Mouse (Mus musculus): ENCODE measurements around the gene Sh3bp1. TPM values are rescaled to one million over a fixed set of nuclear protein-coding genes. Genes with fewer than 3 reads are reported as not detected.

Sh3bp1 gene
- 58.0 and 64.8 TPM in 2 replicates for polyA plus RNA-seq (2012; rRNA removed; ENCODE audit: low replicate concordance)

GRCm38 (mm10) chr15:78899740-78900584, at the start of gene Sh3bp1:
Gene Sh3bp1 (plus strand): TSS chr15:78899768.

GRCm38 (mm10) chr15:78855303-78855965, 44.1 kb upstream of the Sh3bp1 start, which contains the start of gene Lgals2:
Gene Lgals2 (minus strand): TSS chr15:78855529.

DNA sequence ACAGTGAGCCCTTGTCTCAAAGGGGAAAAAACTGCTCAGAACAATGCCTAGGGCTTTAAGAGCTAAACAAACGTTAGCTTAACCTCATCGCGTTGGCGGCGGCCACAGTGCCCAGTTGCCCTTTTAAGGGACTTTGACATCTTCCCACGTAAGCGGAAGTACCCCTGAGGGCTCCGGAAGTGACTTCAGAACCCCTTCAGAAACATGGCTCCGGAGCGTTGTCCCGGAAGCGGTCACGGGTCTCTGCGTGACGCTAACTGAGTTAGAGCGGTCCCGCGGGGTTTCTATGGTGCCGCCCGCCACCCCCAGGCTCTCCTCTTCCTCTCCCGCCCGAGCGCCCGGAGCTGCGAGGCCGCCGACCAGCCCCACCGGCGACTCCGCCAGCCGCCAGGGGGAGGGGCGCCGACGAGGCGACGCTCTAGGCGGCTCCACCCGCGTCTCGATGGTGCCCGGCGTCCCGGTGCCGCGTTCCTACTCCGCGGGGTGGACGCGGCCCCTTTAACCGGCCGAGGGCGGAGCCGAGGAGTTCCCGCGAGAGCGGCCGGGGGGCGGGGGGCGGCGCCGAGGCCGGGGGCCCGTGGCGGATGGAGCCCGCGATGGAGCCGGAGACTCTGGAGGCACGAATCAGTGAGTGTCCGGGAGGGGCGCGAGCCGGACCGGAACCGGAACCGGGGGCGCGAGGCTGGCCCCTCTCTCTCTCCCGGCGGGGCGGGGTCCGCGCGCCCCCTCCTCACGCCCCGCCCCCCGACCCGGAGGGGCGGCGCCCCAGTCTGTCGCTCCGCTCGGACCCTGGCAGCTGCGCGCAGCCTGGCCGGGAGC, 22.4 kb upstream of the Sh3bp1 start, which contains the start of gene Gga1:
Gga1 (plus strand) TSS at position 200 of the 819 bp plus-strand sequence.

GRCm38 (mm10) chr15:78899409-78899739, 194 bp upstream of the Sh3bp1 start, which contains the start of gene Gm49510:
Gene Gm49510 (plus strand): TSS chr15:78899667.

GRCm38 (mm10) chr15:78913632-78914090, 14.1 kb downstream of the Sh3bp1 start, which contains the start of gene Pdxp:
Gene Pdxp (plus strand): TSS chr15:78913919.

GRCm38 (mm10) chr15:78926021-78926919, 26.7 kb downstream of the Sh3bp1 start, which contains the start of gene Lgals1:
Gene Lgals1 (plus strand): TSS chr15:78926725.

DNA sequence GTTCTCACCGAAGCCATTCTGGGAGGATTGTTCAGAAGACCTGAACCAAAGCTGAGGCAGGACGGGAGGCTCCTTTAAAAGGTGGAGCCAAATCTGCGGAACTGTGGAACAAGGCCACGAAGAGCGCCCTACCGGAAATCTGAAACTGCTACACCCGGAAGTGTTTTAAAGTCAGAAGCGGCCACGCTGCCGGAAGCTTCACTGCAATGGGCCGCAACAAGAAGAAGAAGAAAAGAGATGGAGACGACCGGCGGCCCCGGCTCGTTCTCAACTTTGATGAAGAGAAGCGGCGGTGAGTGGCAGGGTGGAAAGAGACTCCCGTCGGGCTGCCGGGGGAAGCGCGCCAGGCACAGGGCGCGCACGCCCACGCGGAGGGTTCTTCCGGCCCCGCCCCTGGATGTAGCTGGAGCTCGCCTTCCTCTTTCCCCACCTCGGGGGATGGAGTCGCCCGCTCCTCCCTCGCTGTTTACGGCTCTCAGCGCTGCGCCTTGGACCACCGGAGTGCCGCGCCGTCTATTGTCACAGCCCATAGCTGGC, 35.3 kb downstream of the Sh3bp1 start, which contains the start of gene Nol12:
Nol12 (plus strand) TSS at position 150 of the 537 bp plus-strand sequence.

DNA sequence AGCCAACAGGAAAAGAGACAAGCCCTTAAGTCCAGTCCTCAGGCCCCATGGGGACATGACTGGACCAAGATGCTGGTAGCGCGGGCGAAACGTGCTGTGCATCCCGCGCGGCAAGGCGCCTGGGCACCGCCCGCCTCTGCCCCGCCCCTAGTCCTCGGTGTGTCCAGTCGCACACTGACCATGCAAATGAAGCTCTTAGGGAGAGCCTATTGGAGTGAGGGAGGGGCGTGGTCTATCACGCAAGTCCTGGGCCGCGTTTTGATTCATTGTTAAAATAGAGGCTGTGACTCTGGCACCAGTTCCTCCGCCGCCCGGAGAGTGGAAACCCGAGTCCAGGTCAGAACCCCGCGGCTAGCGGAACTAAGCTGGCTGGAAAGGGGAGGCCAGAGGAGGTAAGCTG, 48.1 kb downstream of the Sh3bp1 start, which contains the start of gene Triobp:
Triobp (plus strand) TSS at position 68 of the 400 bp plus-strand sequence.

Other genes with a start within 250 kb of the Sh3bp1 start
- 0.11 and 0.25 TPM in 2 replicates for gene Elfn2, start 181.0 kb upstream of the Sh3bp1 start, polyA plus RNA-seq (2012; rRNA removed; ENCODE audit: low replicate concordance)
- gene Mfng, start 126.3 kb upstream of the Sh3bp1 start, polyA plus RNA-seq (2012; rRNA removed; ENCODE audit: low replicate concordance): 5.8 and 9.9 TPM in 2 replicates
- 19.8 and 24.8 TPM in 2 replicates for gene Card10, start 96.7 kb upstream of the Sh3bp1 start, polyA plus RNA-seq (2012; rRNA removed; ENCODE audit: low replicate concordance)
- gene Cdc42ep1, start 57.1 kb upstream of the Sh3bp1 start, polyA plus RNA-seq (2012; rRNA removed; ENCODE audit: low replicate concordance): 22.7 and 43.2 TPM in 2 replicates
- 1,850 and 2,238 TPM in 2 replicates for gene Lgals2, start 44.2 kb upstream of the Sh3bp1 start, polyA plus RNA-seq (2012; rRNA removed; ENCODE audit: low replicate concordance)
- gene Gga1, start 22.6 kb upstream of the Sh3bp1 start, polyA plus RNA-seq (2012; rRNA removed; ENCODE audit: low replicate concordance): 106 and 145 TPM in 2 replicates
- 0.12 and 0.13 TPM in 2 replicates for gene Gm49510, start 101 bp upstream of the Sh3bp1 start, polyA plus RNA-seq (2012; rRNA removed; ENCODE audit: low replicate concordance)
- 3.9 and 4.0 TPM in 2 replicates for gene Pdxp, start 14.2 kb downstream of the Sh3bp1 start, polyA plus RNA-seq (2012; rRNA removed; ENCODE audit: low replicate concordance)
- gene Lgals1, start 27.0 kb downstream of the Sh3bp1 start, polyA plus RNA-seq (2012; rRNA removed; ENCODE audit: low replicate concordance): 75.9 and 89.4 TPM in 2 replicates
- 11.1 and 12.5 TPM in 2 replicates for gene Nol12, start 35.2 kb downstream of the Sh3bp1 start, polyA plus RNA-seq (2012; rRNA removed; ENCODE audit: low replicate concordance)
- 49.7 and 55.3 TPM in 2 replicates for gene Triobp, start 48.0 kb downstream of the Sh3bp1 start, polyA plus RNA-seq (2012; rRNA removed; ENCODE audit: low replicate concordance)
- gene H1f0, start 128.7 kb downstream of the Sh3bp1 start, polyA plus RNA-seq (2012; rRNA removed; ENCODE audit: low replicate concordance): 146 and 201 TPM in 2 replicates
- 8.1 and 19.3 TPM in 2 replicates for gene Galr3, start 142.1 kb downstream of the Sh3bp1 start, polyA plus RNA-seq (2012; rRNA removed; ENCODE audit: low replicate concordance)
- 138 and 175 TPM in 2 replicates for gene Ankrd54, start 163.1 kb downstream of the Sh3bp1 start, polyA plus RNA-seq (2012; rRNA removed; ENCODE audit: low replicate concordance)
- gene Eif3l, start 175.4 kb downstream of the Sh3bp1 start, polyA plus RNA-seq (2012; rRNA removed; ENCODE audit: low replicate concordance): 66.9 and 77.4 TPM in 2 replicates
- 19.0 and 20.5 TPM in 2 replicates for gene Micall1, start 209.1 kb downstream of the Sh3bp1 start, polyA plus RNA-seq (2012; rRNA removed; ENCODE audit: low replicate concordance)
- gene Polr2f, start 241.2 kb downstream of the Sh3bp1 start, polyA plus RNA-seq (2012; rRNA removed; ENCODE audit: low replicate concordance): 39.5 and 50.7 TPM in 2 replicates
- 0.91 and 1.4 TPM in 2 replicates for gene 1700088E04Rik, start 241.5 kb downstream of the Sh3bp1 start, polyA plus RNA-seq (2012; rRNA removed; ENCODE audit: low replicate concordance)

All from duodenum, adult 2 months (tissue).